Mouse (Mus musculus) A20 (cell line): ENCODE results near the gene Anapc1.

Source experiments
- DNase-seq: peaks from one replicate; pipeline ENCODE4 v3.0.0-alpha.2; 2011; ENCODE audit warnings: low read depth, low spot score

Anapc1 gene

GRCm38 (mm10) chr2:128566304-128567147, 120.7 kb downstream of the Anapc1 start:
- DNase-seq = peak; percentile 11

- DNase-seq = no peak
Measured at GRCm38 (mm10) chr2:128565904-128566303, 121.3 kb downstream of the Anapc1 start.

- peak; percentile 41 for DNase-seq
Measured at GRCm38 (mm10) chr2:128564195-128564594, 123.0 kb downstream of the Anapc1 start.
